Mouse (Mus musculus) adrenal gland, postnatal 10 days (tissue): ENCODE results near the gene Tcp11l1. TPM values are rescaled to one million over a fixed set of nuclear protein-coding genes. Genes with fewer than 3 reads are reported as not detected.
A peak's percentile ranks its signal among the peaks of the same experiment; 100 is the strongest.

Source experiments
- DNase-seq: peaks from one replicate; pipeline ENCODE4 v3.0.0; 2021; ENCODE audit warnings: mixed read lengths
- long read RNA-seq, 2 experiments: library from polyadenylated mRNA; stranded (forward); transcript quantifications; one replicate each; pipeline ENCODE4 v2.0.0; 2021
- total RNA-seq, 2 experiments: library from RNA; stranded (reverse); gene quantifications; 2 replicates each; pipeline ENCODE4 v1.2.3; 2021

The Tcp11l1 gene
- 10 to 100 TPM in 1 of 2 experiments, 1 to 10 TPM in 1; 9.4 to 13.0 TPM for total RNA-seq
- long read RNA-seq, experiment 1, transcript Tcp11l1-206 (3 exons, 630 nt), result major isoform, 7 of 10 reads
- long read RNA-seq, experiment 1, partial matches to known transcripts, result 0 of 10 reads
- long read RNA-seq, experiment 1, other reads (novel, unspliced or antisense), result 3 of 10 reads
- long read RNA-seq, experiment 2, partial matches to known transcripts, result 1 of 1 reads
- long read RNA-seq, experiment 2, other reads (novel, unspliced or antisense), result 0 of 1 reads

- DNase-seq, result peak; percentile 77
These were observed at the start of gene Tcp11l1 for GRCm38 (mm10) chr2:104711585-104712485. Gene Tcp11l1 (minus strand): TSS chr2:104712169.

GRCm38 (mm10) chr2:104750611-104751010 lies 38.6 kb upstream of the Tcp11l1 start:
- peak; percentile 22 for DNase-seq

- DNase-seq, result no peak
These were observed 36.7 kb upstream of the Tcp11l1 start for GRCm38 (mm10) chr2:104748652-104749183.

- DNase-seq, result no peak
These were observed 34.3 kb upstream of the Tcp11l1 start for GRCm38 (mm10) chr2:104746251-104746650.

- DNase-seq, result no peak
These were observed 32.0 kb upstream of the Tcp11l1 start for GRCm38 (mm10) chr2:104743971-104744370.

- no peak for DNase-seq
These were observed 31.2 kb upstream of the Tcp11l1 start for GRCm38 (mm10) chr2:104743160-104743559.

- DNase-seq, result peak; percentile 96
These were observed 30.7 kb upstream of the Tcp11l1 start, which contains the start of gene Depdc7 for GRCm38 (mm10) chr2:104742741-104743064. Gene Depdc7 (minus strand): TSS chr2:104742878.

GRCm38 (mm10) chr2:104741896-104742740 lies 30.1 kb upstream of the Tcp11l1 start:
- DNase-seq, result no peak

GRCm38 (mm10) chr2:104741015-104741758 lies 29.2 kb upstream of the Tcp11l1 start:
- DNase-seq, result no peak

- DNase-seq, result no peak
These were observed 28.4 kb upstream of the Tcp11l1 start for GRCm38 (mm10) chr2:104740248-104740949.

GRCm38 (mm10) chr2:104739691-104740090 lies 27.7 kb upstream of the Tcp11l1 start:
- no peak for DNase-seq

- peak; percentile 42 for DNase-seq
These were observed 24.3 kb upstream of the Tcp11l1 start for GRCm38 (mm10) chr2:104736241-104736640.

- DNase-seq, result no peak
These were observed 20.7 kb upstream of the Tcp11l1 start for GRCm38 (mm10) chr2:104732562-104733256.

- no peak for DNase-seq
These were observed 20.1 kb upstream of the Tcp11l1 start for GRCm38 (mm10) chr2:104732033-104732444.

GRCm38 (mm10) chr2:104727369-104727768 lies 15.4 kb upstream of the Tcp11l1 start:
- DNase-seq, result no peak

GRCm38 (mm10) chr2:104722021-104722420 lies 10.1 kb upstream of the Tcp11l1 start:
- DNase-seq, result no peak

- DNase-seq, result no peak
These were observed 5.9 kb upstream of the Tcp11l1 start for GRCm38 (mm10) chr2:104717827-104718226.

GRCm38 (mm10) chr2:104717231-104717735 lies 5.3 kb upstream of the Tcp11l1 start:
- DNase-seq, result no peak

- DNase-seq, result no peak
These were observed 4.3 kb upstream of the Tcp11l1 start, which contains the start of gene Pin1rt1 for GRCm38 (mm10) chr2:104716279-104716678. Gene Pin1rt1 (minus strand): TSS chr2:104716379.

- DNase-seq, result no peak
These were observed 2.3 kb upstream of the Tcp11l1 start for GRCm38 (mm10) chr2:104714254-104714691.
